Mouse (Mus musculus) CH12.LX (cell line): ENCODE measurements at regions not wholly inside any gene's neighbourhood (a gene's known extent, or its start where the extent isn't known, plus 50 kb on each side); places are given as distances from the start of the nearest gene placed in this dataset.

Source experiments
- DNase-seq: peaks from one replicate; pipeline ENCODE4 v3.0.0-alpha.2; 2013; ENCODE audit errors: extremely low read depth
- H3K27ac ChIP-seq: 2 replicates; pipeline ENCODE4 v1.5.1; 2012; ENCODE audit warnings: low read depth, mild to moderate bottlenecking, control low read depth, moderate library complexity; ENCODE audit not compliant: insufficient read depth
- H3K27me3 ChIP-seq: replicated peaks from 2 replicates; pipeline ENCODE3; 2012; ENCODE audit warnings: inconsistent platforms
- H3K36me3 ChIP-seq, 2 experiments: replicated peaks in 1 of 2; 2 replicates each; pipeline versions ENCODE3 to v1.6.1; 2012; ENCODE audit warnings: inconsistent platforms in 1 of 2, low read length in 1 of 2, mild to moderate bottlenecking in 1 of 2, mixed read lengths in 1 of 2, moderate library complexity in 1 of 2; ENCODE audit not compliant: control insufficient read depth in 1 of 2, insufficient read depth in 1 of 2
- H3K4me1 ChIP-seq, 2 experiments: 2 replicates each; pipeline ENCODE4 v1.6.1; 2012; ENCODE audit warnings: inconsistent platforms in 1 of 2, moderate library complexity in 1 of 2; ENCODE audit not compliant: insufficient read depth in 2 of 2, control insufficient read depth in 1 of 2
- H3K4me2 ChIP-seq: 2 replicates; pipeline ENCODE4 v1.6.1; 2012; ENCODE audit warnings: low read depth, mild to moderate bottlenecking, control low read depth; ENCODE audit not compliant: poor library complexity, insufficient read depth, severe bottlenecking
- H3K4me3 ChIP-seq, 3 experiments: fragments of 150-350 bp in 1 of 3; sonication (generic) in 1 of 3; replicated peaks in 1 of 3; 2 replicates each; pipeline versions ENCODE3 to v1.5.1; 2011 to 2012; ENCODE audit warnings: low read depth in 2 of 3, low read length in 2 of 3, mild to moderate bottlenecking in 2 of 3, moderate library complexity in 2 of 3, control low read depth in 1 of 3, improper control_type of control experiment in 1 of 3, inconsistent platforms in 1 of 3, mixed read lengths in 1 of 3; ENCODE audit not compliant: poor library complexity in 1 of 3
- H3K79me2 ChIP-seq: replicated peaks from 2 replicates; pipeline ENCODE4 v1.6.1; 2012; ENCODE audit warnings: mild to moderate bottlenecking, moderate library complexity; ENCODE audit not compliant: control insufficient read depth, poor library complexity, insufficient read depth, severe bottlenecking; ENCODE audit errors: extremely low read depth
- H3K9ac ChIP-seq: 2 replicates; pipeline ENCODE4 v1.6.1; 2012; ENCODE audit warnings: low read depth, mild to moderate bottlenecking, control low read depth, moderate library complexity; ENCODE audit not compliant: insufficient read depth
- H3K9me3 ChIP-seq: replicated peaks from 2 replicates; pipeline ENCODE3; 2012; ENCODE audit warnings: low read length, inconsistent platforms, mixed read lengths
- BHLHE40 ChIP-seq: IDR thresholded peaks from 2 replicates; pipeline ENCODE4 v1.6.1; 2011; ENCODE audit warnings: mild to moderate bottlenecking, low read depth, low read length, improper control_type of control experiment
- CHD1 ChIP-seq: IDR thresholded peaks from 2 replicates; pipeline ENCODE4 v1.6.1; 2012; ENCODE audit warnings: low read depth, low read length, improper control_type of control experiment, inconsistent platforms
- MAX ChIP-seq: IDR thresholded peaks from 2 replicates; pipeline ENCODE4 v1.6.1; 2011; ENCODE audit warnings: low read length, improper control_type of control experiment
- MXI1 ChIP-seq: IDR thresholded peaks from 2 replicates; pipeline ENCODE4 v1.6.1; 2011; ENCODE audit warnings: mild to moderate bottlenecking, low read depth, low read length, improper control_type of control experiment
- NELFE ChIP-seq: IDR thresholded peaks from 2 replicates; pipeline ENCODE4 v1.6.1; 2011; ENCODE audit warnings: low read depth, low read length, improper control_type of control experiment
- POLR2AphosphoS2 ChIP-seq: IDR thresholded peaks from 2 replicates; pipeline ENCODE4 v1.6.1; 2011; ENCODE audit warnings: low read depth, low read length, improper control_type of control experiment
- RAD21 ChIP-seq: IDR thresholded peaks from 2 replicates; pipeline ENCODE4 v1.6.1; 2011; ENCODE audit warnings: low read depth, mild to moderate bottlenecking, low read length, improper control_type of control experiment, moderate library complexity
- RCOR1 ChIP-seq: conservative IDR thresholded peaks from 2 replicates; pipeline ENCODE4 v1.6.1; 2012; ENCODE audit warnings: low read depth, mild to moderate bottlenecking, inconsistent platforms, low read length, improper control_type of control experiment
- SIN3A ChIP-seq: IDR thresholded peaks from 2 replicates; pipeline ENCODE4 v1.6.1; 2012; ENCODE audit warnings: low read length, improper control_type of control experiment, inconsistent platforms
- TCF12 ChIP-seq: IDR thresholded peaks from 2 replicates; pipeline ENCODE4 v1.6.1; 2014; ENCODE audit warnings: low read depth, mild to moderate bottlenecking, inconsistent platforms, low read length, improper control_type of control experiment
- USF2 ChIP-seq: conservative IDR thresholded peaks from 2 replicates; pipeline ENCODE4 v1.6.1; 2011; ENCODE audit warnings: low read depth, low read length, improper control_type of control experiment
- ZC3H11A ChIP-seq: IDR thresholded peaks from 2 replicates; pipeline ENCODE4 v1.6.1; 2012; ENCODE audit warnings: low read depth, mild to moderate bottlenecking, inconsistent platforms, low read length, improper control_type of control experiment
- ZKSCAN1 ChIP-seq: IDR thresholded peaks from 2 replicates; pipeline ENCODE4 v1.6.1; 2012; ENCODE audit warnings: low read depth, inconsistent platforms, low read length, improper control_type of control experiment, borderline replicate concordance
- ZMIZ1 ChIP-seq: IDR thresholded peaks from 2 replicates; pipeline ENCODE4 v1.6.1; 2012; ENCODE audit warnings: low read depth, mild to moderate bottlenecking, inconsistent platforms, low read length, improper control_type of control experiment
- dilution Hi-C: fragments of 300-500 bp; cut with MboI; formaldehyde crosslinking; loops from 2 replicates; pipeline ENCODE4 v1.14.3; 2020; ENCODE audit warnings: low sequenced_read_pairs; ENCODE audit not compliant: extremely low pct_unique_long_range_greater_than_20kb, extremely low pct_ligation_motif_present
- in situ Hi-C: fragments of 300-500 bp; cut with MboI; formaldehyde crosslinking; loops from 3 replicates; pipeline ENCODE4 v1.14.3; 2019; ENCODE audit warnings: low sequenced_read_pairs, low pct_ligation_motif_present, low pct_unique_long_range_greater_than_20kb, mixed read lengths

DNA sequence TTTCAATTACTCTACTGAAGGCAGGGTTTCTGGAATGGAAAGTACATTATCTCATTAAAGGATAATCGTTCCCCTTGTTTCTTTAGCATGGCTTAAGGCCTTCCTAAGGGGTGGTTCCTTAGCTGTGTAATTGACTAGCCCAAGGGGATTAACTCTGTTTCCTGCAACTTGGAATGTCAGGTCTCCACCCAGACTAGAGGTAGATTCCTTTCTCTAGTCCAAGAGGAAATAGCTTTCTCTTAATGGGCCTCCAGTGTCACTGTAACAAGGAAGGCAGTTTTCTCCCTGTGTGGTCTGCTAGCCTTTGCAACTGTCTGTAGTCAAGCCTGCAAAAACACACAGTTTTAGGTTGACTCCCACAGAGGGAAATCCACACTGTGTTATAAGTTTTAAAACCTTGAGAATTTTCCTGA lies 64.0 kb upstream of the Adgra3 start:
- no peak overlapping the region for H3K4me2 ChIP-seq
- no peaks in the 10 kb centered on the region for H3K27me3 ChIP-seq
- dilution Hi-C loops (no loop called here), in situ Hi-C loops (no loop called here)
- H3K36me3 ChIP-seq, result no peaks in the 10 kb centered on the region
- H3K9me3 ChIP-seq, result peaks cover 36% of the 10 kb centered on the region
- no peaks in the 10 kb centered on the region for H3K79me2 ChIP-seq
- H3K4me1 ChIP-seq, result no peaks in the 10 kb centered on the region
- H3K4me3 ChIP-seq, result no peak overlapping the region
- H3K9ac ChIP-seq, result no peak overlapping the region
- no peak for DNase-seq
- no peak overlapping the region for H3K27ac ChIP-seq
- TF ChIP-seq ZKSCAN1 (no peak), NELFE (no peak), TCF12 (no peak), USF2 (no peak), RCOR1 (no peak)

DNA sequence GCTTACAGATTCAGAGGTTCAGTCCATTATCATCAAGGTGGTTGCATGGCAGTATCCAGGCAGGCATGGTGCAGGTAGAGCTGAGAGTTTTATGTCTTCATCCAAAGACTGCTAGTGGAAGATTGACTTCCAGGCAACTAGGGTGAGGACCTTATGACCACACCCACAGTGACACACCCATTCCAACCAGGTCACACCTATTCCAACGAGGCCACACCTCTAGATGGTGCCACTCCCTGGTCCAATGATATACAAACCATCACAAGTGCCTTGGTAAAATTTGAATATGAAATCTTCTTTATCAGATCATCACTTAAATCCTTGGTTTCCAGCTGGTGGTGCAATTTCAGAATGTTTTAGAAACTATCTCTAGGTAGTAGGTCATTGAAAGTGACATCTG lies 61.1 kb upstream of the Adgra3 start:
- no peak overlapping the region for H3K4me3 ChIP-seq
- TF ChIP-seq MAX (no peak), ZMIZ1 (no peak), RAD21 (no peak), SIN3A (no peak), BHLHE40 (no peak), MXI1 (no peak), CHD1 (no peak), ZC3H11A (no peak), POLR2AphosphoS2 (no peak)
- no peaks in the 10 kb centered on the region for H3K27me3 ChIP-seq
- H3K4me2 ChIP-seq, result no peak overlapping the region
- dilution Hi-C loops (no loop called here), in situ Hi-C loops (no loop called here)
- no peaks in the 10 kb centered on the region for H3K79me2 ChIP-seq
- H3K4me1 ChIP-seq, result no peaks in the 10 kb centered on the region
- H3K9me3 ChIP-seq, result peaks cover 31% of the 10 kb centered on the region
- H3K27ac ChIP-seq, result no peak overlapping the region
- H3K9ac ChIP-seq, result no peak overlapping the region
- no peaks in the 10 kb centered on the region for H3K36me3 ChIP-seq
- DNase-seq, result no peak
